Mouse (Mus musculus) bone marrow, adult 2 months (tissue): ENCODE data around the gene Reps1.

Experiments used
- CTCF ChIP-seq: fragments of 200-500 bp; IDR thresholded peaks from 2 replicates; pipeline ENCODE4 v1.5.1; 2011; ENCODE audit warnings: low read length, control low read depth; ENCODE audit not compliant: control insufficient read depth, insufficient read depth
- POLR2A ChIP-seq: fragments of 200-500 bp; IDR thresholded peaks from 2 replicates; pipeline ENCODE4 v1.6.1; 2011; ENCODE audit warnings: low read depth, mild to moderate bottlenecking, control low read depth, low read length, borderline replicate concordance; ENCODE audit not compliant: control insufficient read depth

GRCm38 (mm10) chr10:18102166-18102565 lies 46.5 kb downstream of the Reps1 start:
- TF ChIP-seq CTCF, result no peak
- TF ChIP-seq POLR2A, result no peak
